Mouse (Mus musculus) intestine, embryonic 16.5 days (tissue): ENCODE results near the gene Mafg. TPM values are rescaled to one million over a fixed set of nuclear protein-coding genes. Genes with fewer than 3 reads are reported as not detected.

Source experiments
- ATAC-seq: fragments of 200-750 bp; cut with Nextera tagmentation; 2 replicates; pipeline ENCODE4 v1.8.0; 2017; ENCODE audit warnings: moderate TSS enrichment, moderate library complexity
- H3K27ac ChIP-seq: fragments of 300-500 bp; sonication (generic); 2 replicates; pipeline ENCODE4 v1.5.1; 2014; ENCODE audit warnings: mild to moderate bottlenecking, low read length
- H3K27me3 ChIP-seq: fragments of 300-500 bp; sonication (generic); replicated peaks from 2 replicates; pipeline ENCODE4 v1.6.1; 2014; ENCODE audit warnings: low read length, control low read depth, mixed read lengths; ENCODE audit not compliant: control insufficient read depth, insufficient read depth
- H3K36me3 ChIP-seq: fragments of 300-500 bp; sonication (generic); 2 replicates; pipeline ENCODE4 v1.6.1; 2014; ENCODE audit warnings: low read length, control low read depth; ENCODE audit not compliant: control insufficient read depth, insufficient read depth
- H3K4me1 ChIP-seq: fragments of 300-500 bp; sonication (generic); 2 replicates; pipeline ENCODE4 v1.6.1; 2014; ENCODE audit warnings: low read length, control low read depth, mixed read lengths; ENCODE audit not compliant: control insufficient read depth, insufficient read depth
- H3K4me2 ChIP-seq: fragments of 300-500 bp; sonication (generic); 2 replicates; pipeline ENCODE4 v1.6.1; 2014; ENCODE audit warnings: low read depth, low read length, control low read depth
- H3K4me3 ChIP-seq: fragments of 300-500 bp; sonication (generic); 2 replicates; pipeline ENCODE4 v1.5.1; 2014; ENCODE audit warnings: mild to moderate bottlenecking, low read length
- H3K9ac ChIP-seq: fragments of 300-500 bp; sonication (generic); 2 replicates; pipeline ENCODE4 v1.6.1; 2014; ENCODE audit warnings: low read depth, low read length
- H3K9me3 ChIP-seq: fragments of 300-500 bp; sonication (generic); 2 replicates; pipeline ENCODE4 v1.6.1; 2016; ENCODE audit warnings: low read length, control low read depth; ENCODE audit not compliant: control insufficient read depth
- WGBS: fragments of 180-500 bp; shearing (Covaris S2); extraction: QIAGEN DNeasy Blood & Tissue Kit; methylation state at CpG from one replicate; pipeline ENCODE4 v1.1.7; 2014; 5-methylcytosine and 5-hydroxymethylcytosine counted together
- polyA plus RNA-seq: library from polyadenylated mRNA; unstranded; fragments of >200 nt; fragmentation: Nextera tagmentation; extraction: Ambion mirVana; gene quantifications from 2 replicates; pipeline ENCODE4 v1.2.1, GENCODE M21; 2015

Gene Mafg
- polyA plus RNA-seq, 1 experiment from 2014 or later, result 16.3 TPM

- H3K9ac ChIP-seq, result peak within 1 kb of the TSS; percentile 66
- H3K4me1 ChIP-seq, result peaks cover 20% of the 10 kb centered on the region
- peak within 1 kb of the TSS; percentile 55 for H3K4me2 ChIP-seq
- H3K36me3 ChIP-seq, result peaks cover 25% of the 10 kb centered on the region
- no peaks in the 10 kb centered on the region for H3K27me3 ChIP-seq
- H3K9me3 ChIP-seq, result no peaks in the 10 kb centered on the region
- peak within 1 kb of the TSS; percentile 29 for H3K4me3 ChIP-seq
- 7% methylated on average over 45 of the region's 45 CpGs for WGBS
- no peak within 1 kb of the TSS for H3K27ac ChIP-seq
- peak; percentile 21; the same call in 1 of the 2 replicates for ATAC-seq
Measured at GRCm38 (mm10) chr11:120608241-120609034, 25.0 kb downstream of the Mafg start, which contains the start of gene Npb. TSS of gene Npb (plus strand) at chr11:120608477.

- H3K9me3 ChIP-seq, result no peaks in the 10 kb centered on the region
- peaks cover 20% of the 10 kb centered on the region for H3K4me1 ChIP-seq
- H3K27me3 ChIP-seq, result no peaks in the 10 kb centered on the region
- H3K36me3 ChIP-seq, result peaks cover 11% of the 10 kb centered on the region
- 69% methylated on average over 4 of the region's 4 CpGs for WGBS
- H3K9ac ChIP-seq, result no peak overlapping the region
- ATAC-seq, result no peak
- no peak overlapping the region for H3K4me2 ChIP-seq
- H3K27ac ChIP-seq, result no peak overlapping the region
- H3K4me3 ChIP-seq, result no peak overlapping the region
Measured at GRCm38 (mm10) chr11:120606764-120607163, 26.6 kb downstream of the Mafg start.

GRCm38 (mm10) chr11:120605667-120606066 lies 27.7 kb downstream of the Mafg start:
- no peaks in the 10 kb centered on the region for H3K9me3 ChIP-seq
- H3K4me2 ChIP-seq, result no peak overlapping the region
- peaks cover 2% of the 10 kb centered on the region for H3K36me3 ChIP-seq
- no peak overlapping the region for H3K27ac ChIP-seq
- no peak for ATAC-seq
- H3K27me3 ChIP-seq, result no peaks in the 10 kb centered on the region
- no peak overlapping the region for H3K4me3 ChIP-seq
- peaks cover 20% of the 10 kb centered on the region for H3K4me1 ChIP-seq
- 94% methylated on average over 7 of the region's 7 CpGs for WGBS
- no peak overlapping the region for H3K9ac ChIP-seq

- Histone ChIP-seq H3K9me3 (no peaks in the 10 kb centered on the region), H3K4me2 (no peak overlapping the region), H3K4me1 (peaks cover 19% of the 10 kb centered on the region), H3K9ac (no peak overlapping the region), H3K36me3 (peaks cover 2% of the 10 kb centered on the region; the same call in 1 of the 2 replicates), H3K4me3 (no peak overlapping the region), H3K27me3 (no peaks in the 10 kb centered on the region), H3K27ac (no peak overlapping the region)
- no peak for ATAC-seq
- WGBS, result 75% methylated on average over 2 of the region's 2 CpGs
Measured at GRCm38 (mm10) chr11:120603545-120603944, 29.9 kb downstream of the Mafg start.

- ATAC-seq, result no peak
- H3K4me3 ChIP-seq, result no peak overlapping the region
- no peak overlapping the region for H3K4me2 ChIP-seq
- H3K9ac ChIP-seq, result no peak overlapping the region
- no peaks in the 10 kb centered on the region for H3K9me3 ChIP-seq
- H3K27me3 ChIP-seq, result no peaks in the 10 kb centered on the region
- H3K4me1 ChIP-seq, result peaks cover 24% of the 10 kb centered on the region
- H3K36me3 ChIP-seq, result peaks cover 9% of the 10 kb centered on the region; the same call in 1 of the 2 replicates
- WGBS, result 93% methylated on average over 3 of the region's 3 CpGs
- no peak overlapping the region for H3K27ac ChIP-seq
Measured at GRCm38 (mm10) chr11:120600716-120601115, 32.7 kb downstream of the Mafg start.

GRCm38 (mm10) chr11:120598990-120599549 lies 34.3 kb downstream of the Mafg start:
- 48% methylated on average over 17 of the region's 17 CpGs for WGBS
- H3K9me3 ChIP-seq, result no peaks in the 10 kb centered on the region
- peaks cover 20% of the 10 kb centered on the region for H3K36me3 ChIP-seq
- H3K4me1 ChIP-seq, result peaks cover 24% of the 10 kb centered on the region
- H3K9ac ChIP-seq, result peak overlapping the region; percentile 99
- H3K27ac ChIP-seq, result peak overlapping the region; percentile 77
- peak overlapping the region; percentile 92 for H3K4me2 ChIP-seq
- H3K4me3 ChIP-seq, result peak overlapping the region; percentile 94
- ATAC-seq, result no peak
- H3K27me3 ChIP-seq, result no peaks in the 10 kb centered on the region

- H3K27ac ChIP-seq, result peak within 1 kb of the TSS; percentile 89
- H3K9me3 ChIP-seq, result no peaks in the 10 kb centered on the region
- H3K36me3 ChIP-seq, result peaks cover 25% of the 10 kb centered on the region
- peak; percentile 99 for ATAC-seq
- H3K4me2 ChIP-seq, result peak within 1 kb of the TSS; percentile 92
- H3K4me1 ChIP-seq, result peaks cover 24% of the 10 kb centered on the region
- H3K27me3 ChIP-seq, result no peaks in the 10 kb centered on the region
- H3K4me3 ChIP-seq, result peak within 1 kb of the TSS; percentile 94
- peak within 1 kb of the TSS; percentile 99 for H3K9ac ChIP-seq
- under 1% methylated on average over 87 of the region's 88 CpGs for WGBS
Measured at GRCm38 (mm10) chr11:120598283-120598989, 35.0 kb downstream of the Mafg start, which contains the start of the genes Alyref and Anapc11. TSS of gene Alyref (minus strand) at chr11:120598365. TSS of gene Anapc11 (plus strand) at chr11:120598421.

GRCm38 (mm10) chr11:120597240-120598235 lies 35.9 kb downstream of the Mafg start:
- WGBS, result 4% methylated on average over 78 of the region's 99 CpGs
- peak; percentile 59 for ATAC-seq
- H3K4me3 ChIP-seq, result peak overlapping the region; percentile 94
- peaks cover 27% of the 10 kb centered on the region for H3K36me3 ChIP-seq
- peak overlapping the region; percentile 89 for H3K27ac ChIP-seq
- H3K27me3 ChIP-seq, result no peaks in the 10 kb centered on the region
- peaks cover 24% of the 10 kb centered on the region for H3K4me1 ChIP-seq
- H3K9ac ChIP-seq, result peak overlapping the region; percentile 99
- peak overlapping the region; percentile 85 for H3K4me2 ChIP-seq
- H3K9me3 ChIP-seq, result no peaks in the 10 kb centered on the region
